Mouse (Mus musculus): ENCODE measurements around the gene 5730522E02Rik. TPM values are rescaled to one million over a fixed set of nuclear protein-coding genes. Genes with fewer than 3 reads are reported as not detected.
A peak's percentile ranks its signal among the peaks of the same experiment; 100 is the strongest.

The 5730522E02Rik gene
- polyA plus RNA-seq, 1 experiment from 2014 or later = 1.3 TPM

DNA sequence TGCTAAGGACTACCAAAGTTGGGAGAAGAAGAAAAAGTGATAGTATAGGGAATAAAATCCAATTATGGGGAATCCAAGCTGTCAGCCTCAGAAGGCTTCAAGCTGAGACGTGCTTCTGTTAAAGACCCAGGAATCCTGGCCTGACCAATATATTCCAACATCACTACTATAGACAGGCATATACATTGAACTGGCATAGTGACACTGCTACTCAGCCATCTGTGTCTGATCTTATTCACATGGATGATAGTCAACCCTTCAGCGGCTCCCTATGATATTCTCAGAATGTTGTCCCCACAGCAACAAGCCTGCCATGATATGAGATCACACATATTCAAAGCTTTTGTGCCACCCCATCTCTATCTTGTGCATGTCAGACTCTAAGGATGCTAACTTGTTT, 284.3 kb downstream of the 5730522E02Rik start:
- Histone ChIP-seq H3K4me3 (ENCODE audit: low read depth, low read length) (no peak overlapping the region), H3K4me1 (replicated peaks; ENCODE audit: control insufficient read depth, insufficient read depth, low read length) (no peaks in the 10 kb centered on the region), H3K9me3 (ENCODE audit: control insufficient read depth, low read length) (no peaks in the 10 kb centered on the region), H3K4me2 (no peak overlapping the region), H3K27me3 (replicated peaks; ENCODE audit: control insufficient read depth, insufficient read depth, low read length) (no peaks in the 10 kb centered on the region), H3K36me3 (ENCODE audit: control insufficient read depth, insufficient read depth, low read length) (no peaks in the 10 kb centered on the region), H3K27ac (ENCODE audit: low read depth, low read length) (no peak overlapping the region), H3K9ac (ENCODE audit: low read depth, low read length) (no peak overlapping the region)
- no peak for DNase-seq (ENCODE audit: low spot score)
- 81% methylated on average over 2 of the region's 2 CpGs for WGBS
- no peak for ATAC-seq (replicated peaks; ENCODE audit: low FRiP score)

DNA sequence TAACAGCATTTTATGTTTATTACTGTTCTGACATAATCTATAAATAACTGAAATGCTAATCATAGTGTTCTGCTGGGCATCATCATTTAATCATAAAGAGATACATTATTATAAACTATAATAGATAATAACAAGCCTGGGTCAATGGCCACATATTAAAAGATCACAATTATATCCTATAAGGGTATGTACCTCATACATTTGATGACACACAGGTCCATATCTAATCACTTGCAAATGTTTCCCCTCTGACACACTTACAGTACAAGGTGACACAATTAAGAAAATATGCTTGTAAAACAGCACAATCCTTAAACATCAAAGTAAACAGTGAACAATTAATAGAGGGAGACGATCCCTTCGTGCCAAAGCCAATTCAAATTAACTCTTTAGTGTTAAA, 308.2 kb downstream of the 5730522E02Rik start:
- H3K36me3 ChIP-seq (ENCODE audit: control insufficient read depth, insufficient read depth, low read length) = no peaks in the 10 kb centered on the region
- no peak overlapping the region for H3K4me3 ChIP-seq (ENCODE audit: low read depth, low read length)
- ATAC-seq (replicated peaks; ENCODE audit: low FRiP score) (no peak), DNase-seq (ENCODE audit: low spot score) (no peak)
- no peak overlapping the region for H3K4me2 ChIP-seq
- no peak overlapping the region for H3K27ac ChIP-seq (ENCODE audit: low read depth, low read length)
- no peaks in the 10 kb centered on the region for H3K4me1 ChIP-seq (replicated peaks; ENCODE audit: control insufficient read depth, insufficient read depth, low read length)
- H3K9ac ChIP-seq (ENCODE audit: low read depth, low read length) = no peak overlapping the region
- H3K9me3 ChIP-seq (ENCODE audit: control insufficient read depth, low read length) = no peaks in the 10 kb centered on the region
- no peaks in the 10 kb centered on the region for H3K27me3 ChIP-seq (replicated peaks; ENCODE audit: control insufficient read depth, insufficient read depth, low read length)
- 74% methylated on average over 2 of the region's 2 CpGs for WGBS

DNA sequence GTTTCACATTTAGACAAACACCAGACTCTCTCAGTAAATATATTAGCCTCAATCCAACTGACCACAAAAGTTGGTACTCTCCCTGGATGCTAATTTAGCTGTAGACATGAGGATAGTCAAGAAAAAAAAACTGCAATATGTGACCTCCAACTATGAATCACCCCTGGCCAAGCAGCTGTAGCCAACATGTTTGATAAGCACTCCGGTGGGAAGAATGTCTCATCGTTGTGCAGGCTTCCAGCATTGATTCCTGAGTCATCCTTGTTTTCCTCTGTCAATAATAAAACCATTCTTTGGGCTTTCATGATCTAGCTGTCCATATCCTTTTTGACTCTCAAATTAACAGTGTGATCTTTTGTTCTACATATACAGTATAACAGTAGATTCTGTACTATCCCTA, 308.9 kb downstream of the 5730522E02Rik start:
- Histone ChIP-seq H3K27me3 (replicated peaks; ENCODE audit: control insufficient read depth, insufficient read depth, low read length) (no peaks in the 10 kb centered on the region), H3K27ac (ENCODE audit: low read depth, low read length) (no peak overlapping the region), H3K9ac (ENCODE audit: low read depth, low read length) (no peak overlapping the region), H3K4me2 (no peak overlapping the region), H3K36me3 (ENCODE audit: control insufficient read depth, insufficient read depth, low read length) (no peaks in the 10 kb centered on the region), H3K4me3 (ENCODE audit: low read depth, low read length) (no peak overlapping the region), H3K4me1 (replicated peaks; ENCODE audit: control insufficient read depth, insufficient read depth, low read length) (no peaks in the 10 kb centered on the region), H3K9me3 (ENCODE audit: control insufficient read depth, low read length) (no peaks in the 10 kb centered on the region)
- WGBS = 73% methylated on average over 2 of the region's 2 CpGs
- ATAC-seq (replicated peaks; ENCODE audit: low FRiP score) (no peak), DNase-seq (ENCODE audit: low spot score) (no peak)

DNA sequence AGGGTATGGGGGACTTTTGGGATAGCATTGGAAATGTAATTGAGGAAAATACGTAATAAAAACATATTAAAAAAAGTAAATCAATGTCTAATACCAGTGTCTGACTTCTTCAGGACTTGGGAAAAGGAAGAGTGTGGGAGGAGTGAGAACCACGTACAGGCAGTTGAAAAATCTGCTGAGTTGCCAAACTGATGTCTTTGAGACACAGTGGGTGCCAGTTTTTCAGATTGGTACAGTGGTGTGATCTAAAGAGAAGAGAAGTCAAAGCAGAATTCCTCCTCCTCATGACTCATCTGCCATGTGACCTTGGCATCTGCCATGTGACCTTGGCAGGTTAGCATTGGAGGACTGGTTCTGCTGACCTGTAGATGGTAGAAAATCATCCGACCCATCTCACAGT, 316.7 kb downstream of the 5730522E02Rik start:
- DNase-seq (ENCODE audit: low spot score) (no peak), ATAC-seq (replicated peaks; ENCODE audit: low FRiP score) (no peak)
- H3K4me2 ChIP-seq = no peak overlapping the region
- H3K27ac ChIP-seq (ENCODE audit: low read depth, low read length) = no peak overlapping the region
- H3K4me3 ChIP-seq (ENCODE audit: low read depth, low read length) = no peak overlapping the region
- no peaks in the 10 kb centered on the region for H3K9me3 ChIP-seq (ENCODE audit: control insufficient read depth, low read length)
- no peaks in the 10 kb centered on the region for H3K27me3 ChIP-seq (replicated peaks; ENCODE audit: control insufficient read depth, insufficient read depth, low read length)
- 82% methylated on average over 3 of the region's 3 CpGs for WGBS
- H3K4me1 ChIP-seq (replicated peaks; ENCODE audit: control insufficient read depth, insufficient read depth, low read length) = no peaks in the 10 kb centered on the region
- no peak overlapping the region for H3K9ac ChIP-seq (ENCODE audit: low read depth, low read length)
- H3K36me3 ChIP-seq (ENCODE audit: control insufficient read depth, insufficient read depth, low read length) = no peaks in the 10 kb centered on the region

DNA sequence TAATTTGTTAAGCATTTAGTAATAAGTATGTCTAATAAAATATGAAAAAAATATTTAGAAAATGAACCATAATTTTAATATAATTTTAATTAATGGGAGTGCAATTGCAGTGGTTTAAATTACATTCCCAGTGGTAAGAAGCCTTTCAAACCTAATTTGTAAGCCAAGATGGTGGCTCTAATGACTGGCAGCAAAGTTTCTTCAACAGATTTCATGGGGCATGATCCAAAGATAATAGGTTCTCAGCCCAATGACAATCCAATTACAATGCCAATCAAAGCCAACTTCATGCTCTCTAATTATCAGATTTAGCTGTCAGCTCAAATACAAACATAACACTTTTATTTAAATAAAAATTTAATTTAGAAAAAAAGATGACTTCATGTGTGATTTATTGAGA, 337.6 kb downstream of the 5730522E02Rik start:
- DNase-seq (ENCODE audit: low spot score) (no peak), ATAC-seq (replicated peaks; ENCODE audit: low FRiP score) (no peak)
- H3K36me3 ChIP-seq (ENCODE audit: control insufficient read depth, insufficient read depth, low read length) = no peaks in the 10 kb centered on the region
- no peaks in the 10 kb centered on the region for H3K4me1 ChIP-seq (replicated peaks; ENCODE audit: control insufficient read depth, insufficient read depth, low read length)
- no peak overlapping the region for H3K27ac ChIP-seq (ENCODE audit: low read depth, low read length)
- no peak overlapping the region for H3K9ac ChIP-seq (ENCODE audit: low read depth, low read length)
- H3K27me3 ChIP-seq (replicated peaks; ENCODE audit: control insufficient read depth, insufficient read depth, low read length) = no peaks in the 10 kb centered on the region
- H3K9me3 ChIP-seq (ENCODE audit: control insufficient read depth, low read length) = no peaks in the 10 kb centered on the region
- no peak overlapping the region for H3K4me3 ChIP-seq (ENCODE audit: low read depth, low read length)
- no peak overlapping the region for H3K4me2 ChIP-seq

DNA sequence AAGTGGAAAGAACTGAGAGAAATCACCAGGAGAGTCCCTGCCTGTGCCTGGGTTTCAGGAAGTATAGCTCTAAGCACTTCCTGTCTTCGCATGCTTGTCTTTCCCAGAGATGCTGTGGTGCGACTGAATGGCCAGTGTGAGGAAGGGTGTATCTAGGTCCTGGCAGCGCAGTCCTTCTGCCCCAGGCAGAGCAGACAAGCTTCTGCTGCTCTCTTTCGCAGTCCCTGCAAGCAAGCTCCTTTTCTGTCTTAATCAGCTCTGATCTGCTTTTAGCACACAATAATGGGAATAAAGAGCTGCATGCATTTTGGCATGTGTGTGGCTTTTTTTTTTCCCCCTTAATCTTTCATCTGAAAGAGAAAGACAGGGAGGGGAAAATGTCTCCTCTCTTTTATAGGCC, 338.2 kb downstream of the 5730522E02Rik start:
- no peak for ATAC-seq (replicated peaks; ENCODE audit: low FRiP score)
- Histone ChIP-seq H3K4me1 (replicated peaks; ENCODE audit: control insufficient read depth, insufficient read depth, low read length) (no peaks in the 10 kb centered on the region), H3K9me3 (ENCODE audit: control insufficient read depth, low read length) (no peaks in the 10 kb centered on the region), H3K4me2 (no peak overlapping the region), H3K9ac (ENCODE audit: low read depth, low read length) (no peak overlapping the region), H3K4me3 (ENCODE audit: low read depth, low read length) (no peak overlapping the region), H3K27me3 (replicated peaks; ENCODE audit: control insufficient read depth, insufficient read depth, low read length) (no peaks in the 10 kb centered on the region), H3K36me3 (ENCODE audit: control insufficient read depth, insufficient read depth, low read length) (no peaks in the 10 kb centered on the region), H3K27ac (ENCODE audit: low read depth, low read length) (no peak overlapping the region)
- DNase-seq (ENCODE audit: low spot score) = no peak
- 56% methylated on average over 4 of the region's 4 CpGs for WGBS

DNA sequence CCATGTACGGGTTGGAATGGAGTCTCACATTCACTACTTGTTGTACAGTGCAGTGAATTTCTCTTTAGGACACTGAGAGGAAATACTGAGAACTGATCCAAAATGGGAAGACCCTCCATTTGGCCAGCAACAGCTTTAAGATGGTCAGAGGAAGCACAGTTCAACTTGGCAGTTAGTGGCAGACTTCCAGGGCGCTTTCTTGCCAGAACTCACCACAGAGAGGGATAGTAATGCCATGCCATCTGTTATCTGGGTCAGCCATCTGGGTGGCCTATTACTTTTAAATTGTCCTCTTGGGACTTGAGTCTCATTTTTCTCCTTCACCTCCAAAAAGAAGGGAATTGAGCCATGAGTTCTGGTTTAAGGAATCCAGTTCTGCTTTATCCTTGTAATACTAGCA, 344.3 kb downstream of the 5730522E02Rik start:
- Histone ChIP-seq H3K4me3 (ENCODE audit: low read depth, low read length) (no peak overlapping the region), H3K9me3 (ENCODE audit: control insufficient read depth, low read length) (no peaks in the 10 kb centered on the region), H3K4me1 (replicated peaks; ENCODE audit: control insufficient read depth, insufficient read depth, low read length) (no peaks in the 10 kb centered on the region), H3K27ac (ENCODE audit: low read depth, low read length) (no peak overlapping the region), H3K4me2 (no peak overlapping the region), H3K36me3 (ENCODE audit: control insufficient read depth, insufficient read depth, low read length) (no peaks in the 10 kb centered on the region), H3K27me3 (replicated peaks; ENCODE audit: control insufficient read depth, insufficient read depth, low read length) (no peaks in the 10 kb centered on the region), H3K9ac (ENCODE audit: low read depth, low read length) (no peak overlapping the region)
- no peak for DNase-seq (ENCODE audit: low spot score)
- WGBS = 80% methylated on average over 2 of the region's 2 CpGs
- ATAC-seq (replicated peaks; ENCODE audit: low FRiP score) = no peak

DNA sequence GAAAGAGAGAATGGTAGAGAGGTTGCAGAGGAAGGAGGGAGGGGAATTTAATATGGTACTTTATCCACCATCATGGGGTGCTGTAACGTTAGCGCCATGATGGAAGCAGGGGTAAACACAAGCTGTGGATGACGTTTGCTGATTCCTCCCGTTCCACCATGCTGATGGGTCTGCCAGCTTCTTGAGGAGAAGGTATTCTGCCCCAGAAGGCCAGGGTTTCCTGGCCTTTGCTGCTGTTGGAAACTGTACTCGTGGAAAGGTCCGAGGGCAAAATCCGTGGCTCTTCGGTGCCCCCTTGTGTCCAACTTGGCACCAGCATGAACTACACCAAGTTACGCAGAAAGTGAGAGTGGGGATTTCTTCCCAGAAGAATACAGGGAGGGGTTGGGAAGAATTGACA, 347.9 kb downstream of the 5730522E02Rik start:
- H3K4me2 ChIP-seq = peak overlapping the region; percentile 28; the same call in 1 of the 2 replicates
- no peak overlapping the region for H3K4me3 ChIP-seq (ENCODE audit: low read depth, low read length)
- WGBS = 9% methylated on average over 9 of the region's 9 CpGs
- no peak overlapping the region for H3K9ac ChIP-seq (ENCODE audit: low read depth, low read length)
- no peaks in the 10 kb centered on the region for H3K36me3 ChIP-seq (ENCODE audit: control insufficient read depth, insufficient read depth, low read length)
- H3K27me3 ChIP-seq (replicated peaks; ENCODE audit: control insufficient read depth, insufficient read depth, low read length) = no peaks in the 10 kb centered on the region
- H3K4me1 ChIP-seq (replicated peaks; ENCODE audit: control insufficient read depth, insufficient read depth, low read length) = no peaks in the 10 kb centered on the region
- no peaks in the 10 kb centered on the region for H3K9me3 ChIP-seq (ENCODE audit: control insufficient read depth, low read length)
- ATAC-seq (replicated peaks; ENCODE audit: low FRiP score) = peak; percentile 61
- H3K27ac ChIP-seq (ENCODE audit: low read depth, low read length) = no peak overlapping the region
- DNase-seq (ENCODE audit: low spot score) = peak; percentile 53

DNA sequence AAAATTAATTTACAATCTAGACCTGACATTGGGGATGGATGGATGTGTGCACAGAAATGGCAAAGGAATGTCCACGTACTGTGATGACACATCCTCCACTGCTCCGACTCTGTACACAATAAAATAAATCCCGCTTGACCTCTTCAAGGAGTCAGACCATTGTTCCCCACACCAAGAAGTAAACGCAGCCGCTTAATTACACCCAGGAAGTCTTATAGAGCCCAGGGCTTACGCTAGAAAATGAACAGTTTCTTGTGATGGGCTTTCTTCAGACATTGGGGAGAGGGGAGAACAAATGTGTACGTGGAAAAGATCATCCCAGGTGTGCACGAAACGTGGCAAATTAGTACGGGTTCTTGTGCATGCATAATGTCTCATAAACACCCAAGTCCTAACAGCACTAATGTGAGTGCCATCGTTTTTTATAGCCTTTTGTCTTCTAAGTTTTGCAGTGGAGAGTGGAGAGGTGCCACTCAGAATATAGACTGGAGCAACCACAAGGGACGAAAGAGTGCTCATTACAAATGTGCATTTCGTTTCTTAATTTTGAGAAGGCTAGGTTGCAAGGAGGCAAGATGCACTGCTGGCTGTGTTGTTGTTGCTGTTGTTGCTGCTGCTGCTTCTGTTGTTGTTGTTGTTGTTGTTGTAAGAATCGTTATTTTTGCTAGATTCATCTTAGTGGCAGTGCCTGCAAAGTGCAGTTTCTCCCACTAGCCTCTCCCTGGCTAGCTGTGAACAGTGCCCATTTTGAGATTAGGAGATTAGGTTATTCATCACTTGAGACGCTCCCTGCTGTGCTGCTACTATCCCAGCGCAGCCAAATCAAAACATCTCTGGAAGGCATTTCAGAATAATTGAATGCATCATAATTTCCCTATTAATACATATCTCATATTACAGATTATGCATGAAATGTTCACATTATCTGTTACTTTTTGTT, 353.7 kb downstream of the 5730522E02Rik start:
- no peak for DNase-seq (ENCODE audit: low spot score)
- Histone ChIP-seq H3K27me3 (replicated peaks; ENCODE audit: control insufficient read depth, insufficient read depth, low read length) (no peaks in the 10 kb centered on the region), H3K9me3 (ENCODE audit: control insufficient read depth, low read length) (no peaks in the 10 kb centered on the region), H3K4me2 (no peak overlapping the region), H3K27ac (ENCODE audit: low read depth, low read length) (no peak overlapping the region), H3K9ac (ENCODE audit: low read depth, low read length) (no peak overlapping the region), H3K4me1 (replicated peaks; ENCODE audit: control insufficient read depth, insufficient read depth, low read length) (no peaks in the 10 kb centered on the region), H3K4me3 (ENCODE audit: low read depth, low read length) (no peak overlapping the region), H3K36me3 (ENCODE audit: control insufficient read depth, insufficient read depth, low read length) (no peaks in the 10 kb centered on the region)
- 66% methylated on average over 16 of the region's 16 CpGs for WGBS
- ATAC-seq (replicated peaks; ENCODE audit: low FRiP score) = no peak
